In the genomic region with DNA sequence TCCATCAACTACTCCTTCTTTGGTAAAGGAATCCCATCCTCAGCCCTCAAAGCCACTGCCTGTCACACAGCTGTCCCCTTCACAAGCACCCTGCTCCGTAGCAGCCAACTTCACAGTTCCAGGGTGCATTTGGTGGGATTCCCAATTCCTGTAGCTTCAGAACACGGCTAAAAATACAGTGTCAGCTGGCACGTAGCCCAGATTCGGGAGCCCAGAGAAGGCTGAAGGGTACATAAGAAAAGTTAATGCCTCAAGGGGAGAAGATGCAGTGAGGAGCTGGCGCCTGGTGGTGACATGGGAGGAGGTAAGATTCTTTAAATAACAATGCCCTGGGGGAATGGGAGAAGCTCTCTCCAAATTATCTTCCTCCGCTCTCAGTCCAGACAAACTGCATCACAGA, we compare ENCODE assay signal across 8 mouse cellular contexts. TPM values are rescaled to one million over a fixed set of nuclear protein-coding genes. Genes with fewer than 3 reads are reported as not detected.
DNase-seq lines count a peak whose midpoint lies in the region; TF ChIP-seq lines count a peak whose summit lies in the region.

No protein-coding gene starts in this region.

- H3K4me3 ChIP-seq in gastrocnemius, adult 2 months, result no peak overlapping the region
- H3K4me3 ChIP-seq in cerebellum, adult 2 months (replicated peaks; ENCODE audit: insufficient read depth, low read depth, low read length), result no peak overlapping the region

- H3K4me1 ChIP-seq in cerebellum, adult 2 months (ENCODE audit: control insufficient read depth, insufficient read depth, low read length), result no peaks in the 10 kb centered on the region

- H3K27ac ChIP-seq in gastrocnemius, adult 2 months, result no peak overlapping the region
- no peak overlapping the region for H3K27ac ChIP-seq in cerebellum, adult 2 months (ENCODE audit: insufficient read depth, low read length)

- 19% methylated on average over 6 of the region's 6 CpGs for WGBS in cerebellum, adult 2 months

- no peaks in the 10 kb centered on the region for H3K27me3 ChIP-seq in cerebellum, adult 2 months (ENCODE audit: control insufficient read depth, insufficient read depth, low read length)

- TF ChIP-seq CTCF in gastrocnemius, adult 2 months (IDR thresholded peaks at IDR 0.05), result no peak
- TF ChIP-seq CTCF in cerebellum, adult 2 months (IDR thresholded peaks at IDR 0.05; ENCODE audit: borderline replicate concordance, insufficient read depth, low read depth, low read length), result no peak

- DNase-seq in gastrocnemius, adult 2 months, result peak; percentile 38
- DNase-seq in gastrocnemius, adult 8-10 months (ENCODE audit: low spot score in 2 of 2), result no peak
- peak; percentile 41 for DNase-seq in ES-CJ7 (ENCODE audit: low read depth, low spot score)
- DNase-seq in frontal cortex, postnatal 10 days (ENCODE audit: low spot score in 2 of 2), result peak; percentile 57 to 58
- peak; percentile 46 to 71 for DNase-seq in left cerebral cortex, adult 18-20 months (ENCODE audit: low spot score in 2 of 2)
- no peak for DNase-seq in urinary bladder, postnatal 36 days (ENCODE audit: low spot score in 2 of 2)
- DNase-seq in cerebellum, adult 2 months, result no peak
- DNase-seq in c-Kit-positive CD71-positive TER-119-positive erythroid progenitor cells, embryonic 14.5 days (ENCODE audit: low spot score), result no peak

- no peak for TF ChIP-seq POLR2A in cerebellum, adult 2 months (IDR thresholded peaks at IDR 0.05; ENCODE audit: borderline replicate concordance, insufficient read depth, low read length)

- intact Hi-C loops in gastrocnemius, adult 2 months (cut with DNase I), result no loop called here

RNA-seq across cellular contexts. Expression of a gene that starts 34.1 kb away (rescaled TPM):
- 1 to 10 TPM in 1 of 2 experiments, under 1 TPM in 1; 0.43 to 1.0 TPM for total RNA-seq in gastrocnemius, adult 2 months (2021)
- total RNA-seq in gastrocnemius, adult 8-10 months (2022), result under 1 TPM in 2 of 4 experiments, not detected in 2; 0.13 to 0.40 TPM
- 1 to 10 TPM; 6.1 to 7.3 TPM for total RNA-seq in left cerebral cortex, adult 18-20 months (2021)
- polyA plus RNA-seq in cerebellum, adult 2 months (2012; rRNA removed), result 3.5 and 4.0 TPM in 2 replicates

Comparison
In these comparisons a context has a peak if more than half of its experiments do, and no peak if none do; other contexts are left out.
1. DNase-seq: peak in gastrocnemius, adult 2 months (single experiment), ES-CJ7 (single experiment), frontal cortex, postnatal 10 days (2 of 2) and left cerebral cortex, adult 18-20 months (2 of 2); none in gastrocnemius, adult 8-10 months (0 of 2), urinary bladder, postnatal 36 days (0 of 2), cerebellum, adult 2 months (0 of 2) and c-Kit-positive CD71-positive TER-119-positive erythroid progenitor cells, embryonic 14.5 days (single experiment).